Mouse (Mus musculus) hindbrain, embryonic 11.5 days (tissue): Measurements from ENCODE around the gene AC134908.4. TPM values are rescaled to one million over a fixed set of nuclear protein-coding genes. Genes with fewer than 3 reads are reported as not detected.
A peak's percentile ranks its signal among the peaks of the same experiment; 100 is the strongest.

Experiments used
- ATAC-seq: fragments of 200-750 bp; cut with Nextera tagmentation; 2 replicates; pipeline ENCODE4 v1.8.0; 2017; ENCODE audit warnings: mild to moderate bottlenecking, moderate TSS enrichment, moderate library complexity; ENCODE audit not compliant: low FRiP score
- DNase-seq: peaks from one replicate; pipeline ENCODE4 v3.0.0-alpha.2; 2015; ENCODE audit warnings: low spot score
- H3K27ac ChIP-seq: fragments of 300-500 bp; sonication (generic); 2 replicates; pipeline ENCODE4 v1.5.1; 2014; ENCODE audit warnings: mild to moderate bottlenecking, low read depth, low read length
- H3K27me3 ChIP-seq: fragments of 300-500 bp; sonication (generic); 2 replicates; pipeline ENCODE4 v1.6.1; 2014; ENCODE audit warnings: mild to moderate bottlenecking, low read length, moderate library complexity, mixed read lengths; ENCODE audit not compliant: control insufficient read depth, insufficient read depth
- H3K36me3 ChIP-seq: fragments of 300-500 bp; sonication (generic); 2 replicates; pipeline ENCODE4 v1.6.1; 2014; ENCODE audit warnings: mild to moderate bottlenecking, low read length, moderate library complexity, mixed read lengths; ENCODE audit not compliant: control insufficient read depth, insufficient read depth
- H3K4me1 ChIP-seq: fragments of 300-500 bp; sonication (generic); replicated peaks from 2 replicates; pipeline ENCODE4 v1.6.1; 2014; ENCODE audit warnings: low read length, mixed read lengths; ENCODE audit not compliant: control insufficient read depth, insufficient read depth
- H3K4me2 ChIP-seq: fragments of 300-500 bp; sonication (generic); replicated peaks from 2 replicates; pipeline ENCODE4 v1.6.1; 2014; ENCODE audit warnings: mild to moderate bottlenecking, low read depth, low read length
- H3K4me3 ChIP-seq: fragments of 300-500 bp; sonication (generic); 2 replicates; pipeline ENCODE4 v1.5.1; 2014; ENCODE audit warnings: low read depth, low read length
- H3K9ac ChIP-seq: fragments of 300-500 bp; sonication (generic); 2 replicates; pipeline ENCODE4 v1.6.1; 2014; ENCODE audit warnings: low read depth, low read length
- H3K9me3 ChIP-seq: fragments of 300-500 bp; sonication (generic); 2 replicates; pipeline ENCODE4 v1.6.1; 2016; ENCODE audit warnings: low read length; ENCODE audit not compliant: control insufficient read depth
- WGBS: fragments of 180-500 bp; shearing (Covaris S2); extraction: QIAGEN DNeasy Blood & Tissue Kit; methylation state at CpG from one replicate; pipeline ENCODE4 v1.1.7; 2014; 5-methylcytosine and 5-hydroxymethylcytosine counted together
- polyA plus RNA-seq: library from polyadenylated mRNA; unstranded; fragments of >200 nt; fragmentation: Nextera tagmentation; extraction: Ambion mirVana; gene quantifications from 2 replicates; pipeline ENCODE4 v1.2.1, GENCODE M21; 2014

Gene AC134908.4
- polyA plus RNA-seq, 1 experiment from 2014 or later = 0.56 TPM

GRCm38 (mm10) chr17:25791320-25791842, 4.1 kb downstream of the AC134908.4 start:
- Histone ChIP-seq H3K27me3 (no peaks in the 10 kb centered on the region), H3K27ac (peak overlapping the region; percentile 94; the same call in 1 of the 2 replicates), H3K9me3 (no peaks in the 10 kb centered on the region), H3K36me3 (no peaks in the 10 kb centered on the region; the same call in 1 of the 2 replicates), H3K4me1 (peaks cover 23% of the 10 kb centered on the region), H3K4me2 (peak overlapping the region; percentile 88), H3K9ac (peak overlapping the region; percentile 88), H3K4me3 (peak overlapping the region; percentile 78)
- WGBS = 28% methylated on average over 19 of the region's 19 CpGs
- DNase-seq (no peak), ATAC-seq (no peak)

- Histone ChIP-seq H3K36me3 (no peaks in the 10 kb centered on the region; the same call in 1 of the 2 replicates), H3K9me3 (no peaks in the 10 kb centered on the region), H3K4me3 (no peak overlapping the region), H3K27ac (no peak overlapping the region), H3K4me1 (peaks cover 13% of the 10 kb centered on the region), H3K27me3 (no peaks in the 10 kb centered on the region), H3K4me2 (no peak overlapping the region), H3K9ac (no peak overlapping the region)
- ATAC-seq (no peak), DNase-seq (no peak)
- WGBS = 90% methylated on average over 9 of the region's 9 CpGs
Observed at GRCm38 (mm10) chr17:25786781-25787504, 8.5 kb downstream of the AC134908.4 start.

- Histone ChIP-seq H3K36me3 (no peaks in the 10 kb centered on the region; the same call in 1 of the 2 replicates), H3K4me3 (peak within 1 kb of the TSS; percentile 73), H3K9me3 (no peaks in the 10 kb centered on the region), H3K4me2 (peak within 1 kb of the TSS; percentile 74), H3K9ac (peak within 1 kb of the TSS; percentile 67), H3K27me3 (no peaks in the 10 kb centered on the region), H3K27ac (peak within 1 kb of the TSS; percentile 84), H3K4me1 (peaks cover 10% of the 10 kb centered on the region)
- ATAC-seq (no peak), DNase-seq (no peak)
- WGBS = 85% methylated on average over 3 of the region's 3 CpGs
Observed at GRCm38 (mm10) chr17:25786280-25786679, 9.2 kb downstream of the AC134908.4 start, which contains the start of gene Ccdc78. TSS of gene Ccdc78 (plus strand) at chr17:25786580.

GRCm38 (mm10) chr17:25785281-25785745, 10.1 kb downstream of the AC134908.4 start, which contains the start of gene Haghl:
TSS of gene Haghl (minus strand) at chr17:25785673.
- Histone ChIP-seq H3K4me1 (peaks cover 8% of the 10 kb centered on the region), H3K36me3 (no peaks in the 10 kb centered on the region; the same call in 1 of the 2 replicates), H3K9ac (peak within 1 kb of the TSS; percentile 67), H3K4me2 (peak within 1 kb of the TSS; percentile 74), H3K27ac (peak within 1 kb of the TSS; percentile 84), H3K27me3 (no peaks in the 10 kb centered on the region), H3K9me3 (no peaks in the 10 kb centered on the region), H3K4me3 (peak within 1 kb of the TSS; percentile 73)
- ATAC-seq (peak; percentile 81), DNase-seq (peak; percentile 98)
- WGBS = under 1% methylated on average over 23 of the region's 23 CpGs

- no peaks in the 10 kb centered on the region for H3K9me3 ChIP-seq
- no peaks in the 10 kb centered on the region for H3K27me3 ChIP-seq
- peak overlapping the region; percentile 74 for H3K4me2 ChIP-seq
- no peak for DNase-seq
- peak overlapping the region; percentile 84; the same call in 1 of the 2 replicates for H3K27ac ChIP-seq
- H3K4me3 ChIP-seq = peak overlapping the region; percentile 73
- H3K4me1 ChIP-seq = peaks cover 8% of the 10 kb centered on the region
- no peaks in the 10 kb centered on the region; the same call in 1 of the 2 replicates for H3K36me3 ChIP-seq
- peak overlapping the region; percentile 67 for H3K9ac ChIP-seq
- WGBS = 85% methylated on average over 15 of the region's 15 CpGs
- no peak for ATAC-seq
Observed at GRCm38 (mm10) chr17:25783861-25784574, 11.4 kb downstream of the AC134908.4 start.

- no peak overlapping the region for H3K9ac ChIP-seq
- no peak overlapping the region for H3K4me3 ChIP-seq
- no peaks in the 10 kb centered on the region for H3K27me3 ChIP-seq
- no peaks in the 10 kb centered on the region; the same call in 1 of the 2 replicates for H3K36me3 ChIP-seq
- WGBS = 82% methylated on average over 7 of the region's 7 CpGs
- no peaks in the 10 kb centered on the region for H3K9me3 ChIP-seq
- ATAC-seq (no peak), DNase-seq (no peak)
- H3K4me1 ChIP-seq = peaks cover 8% of the 10 kb centered on the region
- no peak overlapping the region for H3K27ac ChIP-seq
- H3K4me2 ChIP-seq = no peak overlapping the region
Observed at GRCm38 (mm10) chr17:25783086-25783485, 12.4 kb downstream of the AC134908.4 start.

- no peaks in the 10 kb centered on the region for H3K27me3 ChIP-seq
- no peaks in the 10 kb centered on the region for H3K36me3 ChIP-seq
- H3K4me3 ChIP-seq = no peak overlapping the region
- 87% methylated on average over 6 of the region's 6 CpGs for WGBS
- ATAC-seq (no peak), DNase-seq (no peak)
- no peak overlapping the region for H3K9ac ChIP-seq
- no peak overlapping the region for H3K27ac ChIP-seq
- no peak overlapping the region for H3K4me2 ChIP-seq
- peaks cover 8% of the 10 kb centered on the region for H3K4me1 ChIP-seq
- H3K9me3 ChIP-seq = no peaks in the 10 kb centered on the region
Observed at GRCm38 (mm10) chr17:25781339-25781738, 14.1 kb downstream of the AC134908.4 start.

GRCm38 (mm10) chr17:25777948-25778347, 17.5 kb downstream of the AC134908.4 start:
- H3K4me2 ChIP-seq = no peak overlapping the region

More at GRCm38 (mm10) chr17:25777948-25778347, 17.5 kb downstream of the AC134908.4 start:
- peaks cover 4% of the 10 kb centered on the region for H3K4me1 ChIP-seq
- no peaks in the 10 kb centered on the region for H3K27me3 ChIP-seq
- H3K9me3 ChIP-seq = no peaks in the 10 kb centered on the region
- DNase-seq (no peak), ATAC-seq (no peak)
- no peak overlapping the region for H3K27ac ChIP-seq
- no peaks in the 10 kb centered on the region for H3K36me3 ChIP-seq
- 91% methylated on average over 5 of the region's 5 CpGs for WGBS
- H3K9ac ChIP-seq = no peak overlapping the region
- H3K4me3 ChIP-seq = no peak overlapping the region
